Mouse (Mus musculus) embryonic stem cell, embryonic (primary cell): Measurements from ENCODE around the gene Coq2.

Experiments
- CTCF ChIA-PET, 4 experiments: fragments of 300-600 bp in 2 of 4; fragments of 350-600 bp in 2 of 4; sonication (Branson Sonifier 250); formaldehyde crosslinking; loops; one replicate each; lab custom pipeline; 2022; ENCODE audit warnings: inconsistent platforms in 2 of 4; lab: Charles Lee
- POLR2A ChIA-PET, 4 experiments: fragments of 300-600 bp in 2 of 4; fragments of 350-600 bp in 2 of 4; sonication (Branson Sonifier 250); formaldehyde crosslinking; loops; one replicate each; lab custom pipeline; 2022; ENCODE audit warnings: antibody characterized with exemption in 4 of 4, inconsistent platforms in 1 of 4; lab: Charles Lee

Coq2 gene

DNA sequence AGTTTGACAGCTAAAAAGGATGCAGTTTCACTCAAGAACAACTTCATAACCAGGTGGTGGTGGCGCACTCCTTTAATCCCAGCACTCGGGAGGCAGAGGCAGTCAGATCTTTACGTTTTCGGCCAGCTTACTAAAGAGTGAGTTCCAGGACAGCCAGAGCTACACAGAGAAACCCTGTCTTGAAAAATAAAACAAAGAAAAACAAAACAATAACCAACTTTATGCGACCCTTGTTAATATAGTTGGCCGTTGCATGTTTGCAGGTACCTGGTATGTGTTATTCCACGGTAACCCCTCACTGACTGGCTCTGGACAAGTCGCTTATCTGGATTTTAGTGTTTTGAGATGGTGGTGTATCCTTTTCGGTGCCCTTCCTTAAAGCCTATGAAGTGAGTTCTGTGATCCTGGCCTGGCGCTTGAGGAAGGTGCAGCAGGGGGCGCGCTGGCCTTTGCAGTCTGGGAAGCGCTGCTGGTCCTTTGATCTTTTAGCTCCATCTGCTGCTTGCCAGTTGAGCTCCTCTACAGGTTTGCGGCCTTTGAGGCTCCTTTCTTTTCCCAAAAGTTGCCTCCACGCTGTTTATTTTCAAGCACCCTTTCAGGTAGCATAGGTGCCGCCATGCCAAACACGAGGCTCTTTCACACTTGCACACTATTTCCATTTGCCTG, at the start of gene Coq2:
Coq2 (minus strand) TSS at position 430 of the 666 bp plus-strand sequence.
- POLR2A ChIA-PET, result interaction anchor here in 3 of 4 experiments (0.5 to 2.4 kb wide), 32 partner anchors 10 to 1399 kb away, joined by 3 to 9 read pairs (median 3); partner anchors contain the start of genes Cops4 (in 3 of the 3), Helq (in 1 of the 3) and Mrps18c (in 1 of the 3)

DNA sequence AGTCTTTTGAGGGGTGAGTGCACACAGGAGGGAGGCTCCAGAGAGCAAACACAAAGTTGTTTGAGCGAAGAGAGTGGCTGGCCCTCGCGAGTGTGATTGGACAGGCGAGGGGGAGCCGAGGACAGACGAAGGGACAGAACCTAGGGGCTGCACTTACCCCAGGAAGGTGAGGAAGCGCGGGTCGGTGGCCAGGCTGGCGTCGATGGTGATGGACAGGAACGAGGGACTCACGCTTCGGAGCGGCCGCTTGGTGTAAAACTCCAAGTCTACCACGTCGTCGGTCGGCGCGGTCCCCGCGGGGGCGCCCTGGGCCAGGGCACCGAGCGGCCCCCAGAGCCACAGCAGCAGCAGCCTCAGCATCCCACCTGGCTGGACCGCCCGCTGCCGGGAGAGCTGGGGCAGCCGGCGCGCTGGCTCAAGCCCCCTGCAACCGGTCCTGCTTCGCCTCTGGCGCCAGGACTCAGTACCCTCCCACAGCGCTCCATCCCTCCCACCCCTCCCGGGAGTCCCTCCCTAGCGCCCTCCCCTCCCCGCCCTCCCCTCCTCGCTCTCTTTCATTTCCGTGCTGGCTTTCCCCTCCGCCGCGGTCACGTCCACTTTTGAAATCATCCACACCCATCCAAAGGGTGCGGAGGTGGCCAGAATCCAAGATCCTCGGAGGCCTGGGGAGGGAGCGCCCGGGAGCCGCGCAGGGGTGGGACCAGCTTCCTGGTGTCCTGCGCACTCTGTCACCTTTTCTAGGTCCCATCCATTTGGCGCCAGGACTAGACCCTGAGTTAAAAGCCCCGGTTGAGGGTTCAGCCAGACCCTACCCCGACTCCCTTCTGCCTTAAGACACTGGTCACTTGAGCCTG, 44.5 kb upstream of the Coq2 start, which contains the start of gene Hpse:
Hpse (minus strand) TSS at position 482 of the 854 bp plus-strand sequence.
- ChIA-PET CTCF (interaction anchor here in 2 of 4 experiments (0.6 to 1.1 kb wide), 2 partner anchors 17 to 44 kb away, joined by 4 read pairs; partner anchors contain the start of gene Coq2 (in 1 of the 2)), POLR2A (interaction anchor here in 2 of 4 experiments (0.6 to 1.1 kb wide), 4 partner anchors 11 to 323 kb away, joined by 3 to 7 read pairs (median 3); no protein-coding TSS in a partner anchor)

More for the DNA sequence above, at the start of gene Coq2:
- CTCF ChIA-PET, result interaction anchor here (0.5 to 2.2 kb wide), 38 partner anchors 9 to 625 kb away, joined by 3 to 21 read pairs (median 4); partner anchors contain the start of gene Cops4 (in 1 of the 4)

DNA sequence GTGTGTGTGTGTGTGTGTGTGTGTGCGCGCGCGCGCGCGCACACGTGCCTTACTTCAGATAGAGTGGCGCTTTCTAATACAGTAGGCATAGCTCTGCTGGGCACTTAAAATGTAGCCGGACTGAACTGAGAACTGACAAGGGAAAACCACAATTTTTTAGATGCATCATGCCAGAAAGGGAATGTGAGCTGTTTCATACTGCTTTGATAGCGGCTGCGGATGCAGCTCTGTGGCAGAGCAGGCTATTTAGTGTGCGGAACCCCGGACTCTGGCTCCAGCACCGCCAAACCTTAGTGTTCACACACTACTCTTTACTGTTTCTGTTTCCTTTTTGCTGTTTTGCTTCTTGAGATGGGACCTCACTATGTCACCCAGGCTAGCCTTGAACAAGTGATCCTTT, 41.8 kb upstream of the Coq2 start:
- POLR2A ChIA-PET, result interaction anchor here (0.6 to 1.3 kb wide), 4 partner anchors 10 to 350 kb away, joined by 3 to 10 read pairs (median 4); partner anchors contain the start of gene Coq2 (in 1 of the 4)
- CTCF ChIA-PET, result interaction anchor here in 3 of 4 experiments (0.5 to 1.6 kb wide), 4 partner anchors 10 to 221 kb away, joined by 3 to 5 read pairs (median 4); no protein-coding TSS in a partner anchor

DNA sequence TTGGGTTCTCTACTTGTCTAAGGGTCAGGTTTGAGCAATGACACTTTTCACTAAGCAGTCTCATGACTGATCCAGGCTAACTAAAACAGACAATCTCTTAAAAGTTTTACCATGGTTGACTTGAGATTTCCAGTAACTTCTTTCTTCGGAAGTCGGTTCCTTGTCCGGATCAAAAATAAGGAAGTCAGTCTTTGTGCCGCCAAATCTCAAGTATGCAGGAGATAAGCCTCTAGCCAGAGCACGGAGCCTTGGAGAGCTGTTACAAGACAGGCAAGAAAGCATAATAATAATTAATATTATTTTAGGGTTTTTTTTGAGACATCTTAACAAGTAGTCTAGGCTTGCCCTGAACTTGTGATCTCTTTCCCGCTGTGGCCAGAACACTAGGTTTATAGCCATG, 36.3 kb upstream of the Coq2 start:
- POLR2A ChIA-PET, result no interaction called here
- CTCF ChIA-PET, result no interaction called here

DNA sequence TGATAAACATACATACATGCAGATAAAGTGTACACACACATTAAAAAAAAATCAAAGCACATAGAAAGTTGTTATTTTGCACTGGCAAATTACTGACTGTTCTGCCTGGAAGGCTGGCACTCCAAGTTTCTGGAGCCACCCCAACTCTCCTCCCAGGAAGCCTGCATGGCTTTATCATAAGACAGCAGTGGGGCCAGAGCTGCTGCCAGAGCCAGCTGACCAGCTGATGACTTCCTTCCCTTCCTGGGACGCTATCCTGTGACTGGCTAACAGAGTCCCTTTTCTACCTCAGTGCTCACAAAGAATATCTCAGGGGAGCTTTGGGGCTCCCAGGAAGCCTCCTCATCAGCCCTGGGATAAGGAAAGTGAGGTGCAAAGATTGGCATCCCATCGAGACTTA, 35.1 kb upstream of the Coq2 start:
- POLR2A ChIA-PET, result interaction anchor here in 2 of 4 experiments (0.5 to 0.8 kb wide), 2 partner anchors 18 to 453 kb away, joined by 3 to 4 read pairs; no protein-coding TSS in a partner anchor
- CTCF ChIA-PET, result no interaction called here

DNA sequence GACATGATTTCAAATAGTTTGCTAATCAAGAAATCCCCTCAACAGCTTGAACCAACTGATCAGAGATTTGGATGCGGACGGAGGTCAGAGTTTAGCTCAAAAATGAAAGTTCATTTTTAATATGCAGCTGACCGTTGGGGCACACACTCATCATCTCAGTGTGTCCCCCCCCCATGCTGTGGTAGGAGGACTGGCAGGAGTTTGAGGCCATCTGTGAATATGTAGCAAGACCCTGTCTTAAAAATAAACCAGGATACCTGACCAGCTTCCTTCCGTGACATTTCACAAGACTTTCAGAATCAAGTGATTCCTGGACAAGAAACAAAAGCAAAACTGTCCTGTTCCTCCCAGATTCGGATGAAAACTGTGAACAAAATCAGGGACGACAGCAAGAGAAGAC, 34.1 kb upstream of the Coq2 start:
- CTCF ChIA-PET, result interaction anchor here in 2 of 4 experiments (0.6 to 1.5 kb wide), 3 partner anchors 24 to 226 kb away, joined by 4 to 5 read pairs (median 4); partner anchors contain the start of gene Coq2 (in 1 of the 2)
- POLR2A ChIA-PET, result interaction anchor here in 2 of 4 experiments (1.0 to 1.4 kb wide), 3 partner anchors 10 to 34 kb away, joined by 3 to 5 read pairs (median 4); partner anchors contain the start of genes Coq2 (in 2 of the 2) and Hpse (in 1 of the 2)

DNA sequence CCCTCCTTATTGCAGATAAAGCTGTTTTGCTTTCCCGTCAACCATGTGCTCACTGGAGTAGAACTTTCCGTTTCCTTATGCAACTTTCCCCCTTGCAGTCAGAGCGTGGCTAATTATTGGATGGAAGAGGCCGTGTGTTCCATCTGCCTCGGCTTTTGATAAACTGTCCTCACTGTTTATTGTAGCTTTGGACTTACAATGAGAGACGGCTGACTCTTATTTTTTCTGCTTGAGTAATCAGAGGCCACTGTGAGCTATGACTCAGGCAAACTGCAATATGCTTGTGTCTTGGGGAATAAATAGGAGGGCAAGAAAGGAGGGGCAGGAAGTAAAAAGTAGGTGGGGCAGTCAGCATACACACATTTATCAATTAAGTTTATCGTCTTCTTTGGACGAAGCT, 31.7 kb upstream of the Coq2 start:
- POLR2A ChIA-PET, result interaction anchor here in 2 of 4 experiments (0.5 to 0.9 kb wide), 3 partner anchors 10 to 32 kb away, joined by 3 to 4 read pairs (median 3); partner anchors contain the start of gene Coq2 (in 1 of the 2)
- CTCF ChIA-PET, result interaction anchor here in 3 of 4 experiments (0.6 to 2.8 kb wide), 3 partner anchors 9 to 93 kb away, joined by 4 to 9 read pairs (median 4); no protein-coding TSS in a partner anchor

DNA sequence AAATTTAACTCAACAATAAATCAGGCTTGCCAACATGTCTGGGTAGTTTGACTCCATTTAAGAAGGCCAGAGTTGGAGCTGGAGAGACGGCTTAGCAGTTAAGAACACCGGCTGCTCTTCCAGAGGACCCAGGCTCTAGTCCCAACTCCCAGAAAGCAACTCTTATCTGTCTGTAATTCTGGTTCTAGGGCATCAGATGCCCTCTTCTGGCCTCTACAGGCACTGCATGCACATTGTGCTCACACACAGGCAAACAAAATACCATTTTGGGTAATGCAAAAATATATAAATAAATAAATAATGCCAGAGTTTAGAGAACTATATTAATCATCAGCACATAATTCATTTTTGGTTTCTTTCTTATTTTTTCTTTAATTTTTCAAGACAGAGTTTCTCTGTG, 29.3 kb upstream of the Coq2 start:
- ChIA-PET POLR2A (interaction anchor here in 1 of 4 experiments (1.7 kb wide), 1 partner anchor 29 kb away, joined by 4 read pairs; the partner anchor contains the start of gene Coq2), CTCF (interaction anchor here (1.1 to 4.1 kb wide), 5 partner anchors 19 to 29 kb away, joined by 4 to 21 read pairs (median 8); partner anchors contain the start of gene Coq2 (in 4 of the 4))

DNA sequence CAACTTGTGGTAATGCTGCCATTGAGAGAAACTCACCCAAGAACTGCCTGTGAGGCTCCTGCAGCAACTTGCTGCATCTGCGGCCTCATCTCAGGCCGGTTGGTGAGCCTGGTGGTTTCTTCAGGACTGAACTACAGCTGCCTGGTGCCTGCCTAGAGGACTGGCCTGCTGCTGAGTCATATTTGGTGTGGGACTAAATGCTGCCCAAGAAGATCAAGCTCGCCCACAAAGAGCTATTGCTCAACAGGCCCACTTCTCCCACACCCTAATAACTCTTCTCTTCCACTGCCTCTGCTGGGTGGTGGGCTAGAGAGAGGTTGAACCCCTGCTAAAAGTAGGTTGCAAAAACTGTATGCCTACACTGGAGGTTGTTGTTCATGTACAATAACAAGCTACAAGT, 27.4 kb upstream of the Coq2 start:
- CTCF ChIA-PET, result interaction anchor here (0.6 to 4.1 kb wide), 6 partner anchors 17 to 40 kb away, joined by 3 to 21 read pairs (median 4); partner anchors contain the start of gene Coq2 (in 3 of the 4)
- POLR2A ChIA-PET, result interaction anchor here in 3 of 4 experiments (0.5 to 2.0 kb wide), 5 partner anchors 12 to 238 kb away, joined by 3 to 5 read pairs (median 3); partner anchors contain the start of gene Coq2 (in 2 of the 3)

DNA sequence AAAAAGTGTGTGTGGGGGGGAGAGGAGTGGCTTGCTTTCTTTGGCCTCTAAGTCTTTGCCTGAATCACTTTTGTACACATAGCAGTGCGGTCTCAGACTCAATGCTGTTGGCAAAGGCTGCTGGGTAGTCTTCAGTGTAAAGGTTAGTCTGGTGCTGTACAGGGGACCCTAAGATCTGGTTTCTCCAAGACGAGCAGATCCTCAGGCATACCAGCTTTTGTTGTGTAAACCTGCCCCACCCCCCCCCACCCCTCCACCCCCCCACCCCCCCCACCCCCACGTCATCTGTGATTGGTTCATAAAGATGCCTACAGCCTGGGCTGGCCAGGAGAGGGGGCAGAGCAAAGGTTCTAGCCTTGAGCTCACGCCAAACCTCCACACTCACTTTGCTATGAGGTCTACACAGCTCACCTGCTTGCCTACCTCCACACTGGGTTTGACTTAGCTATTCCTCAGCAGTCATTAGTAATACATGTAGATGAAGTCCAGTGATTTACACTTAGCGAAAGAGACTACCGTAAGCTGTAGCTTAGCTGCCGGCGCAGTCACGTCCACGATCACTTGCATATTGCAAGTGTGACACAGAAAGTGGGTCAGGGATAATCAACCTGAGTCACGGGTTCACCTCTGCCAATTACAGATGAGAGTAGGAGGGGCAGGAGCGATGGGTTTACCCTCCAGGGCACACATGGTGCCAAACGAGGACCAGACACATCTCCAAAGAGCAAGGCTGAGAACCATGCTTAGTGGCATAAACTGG, 26.1 kb upstream of the Coq2 start:
- POLR2A ChIA-PET, result interaction anchor here in 3 of 4 experiments (0.6 to 1.5 kb wide), 12 partner anchors 9 to 731 kb away, joined by 3 to 13 read pairs (median 3); partner anchors contain the start of gene Coq2 (in 1 of the 3)

DNA sequence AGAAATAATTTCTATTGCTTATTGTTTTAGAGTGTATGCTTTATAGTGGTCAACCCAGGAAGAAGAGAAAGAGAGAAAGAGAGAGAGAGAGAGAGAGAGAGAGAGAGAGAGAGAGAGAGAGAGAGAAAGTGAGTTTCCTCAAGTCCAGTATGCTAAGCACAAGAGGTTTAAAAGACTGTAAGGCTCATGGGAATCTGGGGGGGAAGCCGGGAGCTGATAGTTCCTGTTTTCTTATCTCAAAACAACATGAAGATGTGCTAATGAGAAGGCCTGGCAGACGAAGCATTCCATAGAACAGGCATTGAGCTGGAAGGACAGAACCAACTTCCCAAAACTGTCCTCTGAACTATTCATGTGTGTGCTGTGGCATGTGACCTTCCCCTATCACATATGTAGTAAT, 22.9 kb upstream of the Coq2 start:
- CTCF ChIA-PET, result interaction anchor here in 2 of 4 experiments (0.5 to 1.8 kb wide), 2 partner anchors 12 to 19 kb away, joined by 3 to 4 read pairs; no protein-coding TSS in a partner anchor
- POLR2A ChIA-PET, result no interaction called here

More for the DNA sequence above, 26.1 kb upstream of the Coq2 start:
- CTCF ChIA-PET, result interaction anchor here in 3 of 4 experiments (0.5 to 1.4 kb wide), 8 partner anchors 9 to 216 kb away, joined by 3 to 6 read pairs (median 4); partner anchors contain the start of gene Coq2 (in 2 of the 3)

DNA sequence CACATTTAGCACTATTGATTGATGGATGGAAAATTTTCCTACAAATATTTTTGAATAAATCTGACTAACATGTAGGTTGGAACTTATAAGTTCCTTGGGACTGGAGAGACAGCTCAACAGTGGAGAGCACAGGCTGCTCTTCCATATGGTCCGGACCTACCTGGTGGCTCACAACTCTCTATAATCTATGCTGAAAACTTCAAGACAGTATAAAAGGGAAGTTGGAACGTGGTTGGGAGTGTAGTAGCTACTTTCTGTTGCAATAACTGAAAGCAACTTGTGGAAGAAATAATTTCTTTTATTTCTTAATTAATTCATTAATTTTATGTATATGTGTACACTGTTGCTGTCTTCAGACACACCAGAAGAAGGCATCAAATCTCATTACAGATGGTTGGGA, 22.5 kb upstream of the Coq2 start:
- CTCF ChIA-PET, result interaction anchor here in 1 of 4 experiments (1.8 kb wide), 1 partner anchor 12 kb away, joined by 4 read pairs; no protein-coding TSS in a partner anchor
- POLR2A ChIA-PET, result interaction anchor here in 2 of 4 experiments (0.6 to 1.0 kb wide), 3 partner anchors 22 to 227 kb away, joined by 3 read pairs; partner anchors contain the start of genes Cops4 (in 1 of the 2) and Coq2 (in 1 of the 2)

DNA sequence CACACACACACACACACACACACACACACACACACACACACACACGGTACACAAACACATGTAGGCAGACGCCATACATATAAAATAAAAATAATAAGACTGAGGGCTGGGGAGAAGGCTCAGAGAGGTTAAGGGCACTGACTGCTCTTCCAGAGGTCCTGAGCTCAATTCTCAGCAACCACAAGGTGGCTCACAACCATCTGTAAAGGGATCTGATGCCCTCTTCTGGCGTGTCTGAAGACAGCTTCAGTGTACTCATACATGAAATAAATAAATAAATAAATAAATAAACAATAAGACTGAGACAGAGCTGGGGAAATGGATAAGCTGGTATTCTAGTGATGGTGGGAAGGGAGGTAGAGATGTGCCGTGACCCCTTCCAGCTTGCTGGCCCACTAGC, 10.7 kb upstream of the Coq2 start:
- CTCF ChIA-PET, result interaction anchor here (0.6 to 1.5 kb wide), 22 partner anchors 9 to 1459 kb away, joined by 3 to 18 read pairs (median 4); partner anchors contain the start of gene Coq2 (in 4 of the 4)

DNA sequence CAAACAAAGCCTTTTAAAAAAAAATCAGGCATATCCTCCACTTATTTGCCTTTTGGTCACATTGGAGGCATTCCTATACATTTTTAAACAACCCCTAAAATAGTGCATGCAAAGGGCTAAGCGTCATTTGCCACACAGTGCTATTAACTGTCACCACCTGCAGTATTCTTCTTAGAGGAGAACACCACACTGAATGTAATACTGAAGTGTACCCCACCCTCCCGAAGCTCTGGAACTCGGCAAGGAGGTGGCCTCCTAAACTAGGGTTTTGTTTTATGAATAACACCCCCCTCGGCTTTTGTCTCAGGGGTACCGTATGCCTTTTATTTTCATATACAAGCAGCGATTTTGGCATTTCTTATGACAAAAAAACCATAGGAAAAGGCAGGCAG, 5.6 kb upstream of the Coq2 start:
- ChIA-PET POLR2A (interaction anchor here in 3 of 4 experiments (0.7 to 2.1 kb wide), 12 partner anchors 9 to 642 kb away, joined by 3 to 13 read pairs (median 4); partner anchors contain the start of genes Helq (in 1 of the 3) and Mrps18c (in 1 of the 3)), CTCF (interaction anchor here in 2 of 4 experiments (1.0 to 1.3 kb wide), 4 partner anchors 10 to 235 kb away, joined by 3 to 4 read pairs (median 4); partner anchors contain the start of gene Gpat3 (in 1 of the 2))

More for the DNA sequence above, 10.7 kb upstream of the Coq2 start:
- POLR2A ChIA-PET, result interaction anchor here in 3 of 4 experiments (0.6 to 1.4 kb wide), 5 partner anchors 11 to 168 kb away, joined by 3 to 6 read pairs (median 4); partner anchors contain the start of genes Coq2 (in 2 of the 3), Cops4 (in 1 of the 3) and Plac8 (in 1 of the 3)

DNA sequence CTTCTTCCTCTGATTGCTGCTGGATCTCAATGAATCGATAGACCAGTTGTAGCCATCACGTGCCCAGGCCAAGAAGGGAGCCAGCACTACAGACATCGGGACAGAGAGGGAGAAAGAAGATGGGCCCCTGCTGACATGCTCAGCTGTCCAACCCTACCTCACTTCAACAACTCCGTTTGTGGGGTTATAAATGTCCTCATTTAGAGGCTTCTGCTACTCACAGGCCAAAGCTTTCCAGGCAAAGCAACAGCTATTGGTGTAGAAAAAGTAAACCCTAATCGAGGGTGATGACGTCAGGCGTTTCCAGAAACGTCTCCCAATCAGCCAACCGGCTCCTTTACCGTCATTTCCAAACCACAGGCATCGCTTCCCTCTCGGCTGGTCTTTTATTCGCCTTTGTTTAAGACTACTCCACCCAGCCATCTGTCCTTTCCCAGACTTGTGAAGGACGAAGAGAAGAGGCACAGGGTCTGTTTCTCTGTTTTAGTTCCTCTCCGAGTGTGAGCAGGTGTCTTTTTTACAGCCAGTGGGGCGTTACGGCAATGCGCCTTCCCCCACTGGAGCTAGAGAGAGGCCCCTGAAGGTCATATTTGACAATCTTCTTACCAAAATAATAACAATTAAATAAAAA, 5.1 kb upstream of the Coq2 start:
- POLR2A ChIA-PET, result interaction anchor here in 3 of 4 experiments (0.7 to 2.1 kb wide), 16 partner anchors 9 to 641 kb away, joined by 3 to 13 read pairs (median 4); partner anchors contain the start of genes Helq (in 1 of the 3) and Mrps18c (in 1 of the 3)
- CTCF ChIA-PET, result interaction anchor here in 2 of 4 experiments (1.0 to 1.3 kb wide), 4 partner anchors 9 to 235 kb away, joined by 3 to 4 read pairs (median 4); partner anchors contain the start of gene Gpat3 (in 1 of the 2)
